Mouse (Mus musculus): Measurements from ENCODE around the gene Tpm4. TPM values are rescaled to one million over a fixed set of nuclear protein-coding genes. Genes with fewer than 3 reads are reported as not detected.

The Tpm4 gene
- polyA plus RNA-seq, 1 experiment from 2014 or later = 927 TPM

- no peaks in the 10 kb centered on the region for H3K9me3 ChIP-seq (ENCODE audit: control insufficient read depth, low read length)
- no peaks in the 10 kb centered on the region for H3K27me3 ChIP-seq (ENCODE audit: control insufficient read depth, insufficient read depth, low read depth, low read length)
- H3K4me3 ChIP-seq (ENCODE audit: low read length) = no peak overlapping the region
- H3K4me2 ChIP-seq (ENCODE audit: low read depth, low read length) = no peak overlapping the region
- H3K36me3 ChIP-seq (ENCODE audit: control insufficient read depth, insufficient read depth, low read length) = peaks cover 76% of the 10 kb centered on the region
- H3K9ac ChIP-seq (ENCODE audit: low read length) = no peak overlapping the region
- no peaks in the 10 kb centered on the region for H3K4me1 ChIP-seq (replicated peaks; ENCODE audit: control insufficient read depth, insufficient read depth, low read length)
- no peak for ATAC-seq (ENCODE audit: low read depth)
- 71% methylated on average over 2 of the region's 2 CpGs for WGBS
- H3K27ac ChIP-seq (ENCODE audit: low read length) = no peak overlapping the region
Observed at GRCm38 (mm10) chr8:72147266-72147665, 12.5 kb downstream of the Tpm4 start.

GRCm38 (mm10) chr8:72149056-72149455 is 14.3 kb downstream of the Tpm4 start:
- Histone ChIP-seq H3K9me3 (ENCODE audit: control insufficient read depth, low read length) (no peaks in the 10 kb centered on the region), H3K9ac (ENCODE audit: low read length) (no peak overlapping the region)
- WGBS = 76% methylated on average over 1 of the region's 1 CpGs

GRCm38 (mm10) chr8:72151418-72152078 is 16.8 kb downstream of the Tpm4 start:
- Histone ChIP-seq H3K27me3 (ENCODE audit: control insufficient read depth, insufficient read depth, low read depth, low read length) (no peaks in the 10 kb centered on the region), H3K9ac (ENCODE audit: low read length) (no peak overlapping the region), H3K9me3 (ENCODE audit: control insufficient read depth, low read length) (no peaks in the 10 kb centered on the region), H3K4me2 (ENCODE audit: low read depth, low read length) (no peak overlapping the region), H3K27ac (ENCODE audit: low read length) (no peak overlapping the region), H3K36me3 (ENCODE audit: control insufficient read depth, insufficient read depth, low read length) (peaks cover 52% of the 10 kb centered on the region), H3K4me3 (ENCODE audit: low read length) (no peak overlapping the region), H3K4me1 (replicated peaks; ENCODE audit: control insufficient read depth, insufficient read depth, low read length) (no peaks in the 10 kb centered on the region)
- 69% methylated on average over 3 of the region's 3 CpGs for whole genome bisulfite sequencing
- ATAC-seq (ENCODE audit: low read depth) = no peak

More at GRCm38 (mm10) chr8:72149056-72149455, 14.3 kb downstream of the Tpm4 start:
- Histone ChIP-seq H3K4me3 (ENCODE audit: low read length) (no peak overlapping the region), H3K36me3 (ENCODE audit: control insufficient read depth, insufficient read depth, low read length) (peaks cover 70% of the 10 kb centered on the region), H3K27me3 (ENCODE audit: control insufficient read depth, insufficient read depth, low read depth, low read length) (no peaks in the 10 kb centered on the region), H3K4me1 (replicated peaks; ENCODE audit: control insufficient read depth, insufficient read depth, low read length) (no peaks in the 10 kb centered on the region), H3K4me2 (ENCODE audit: low read depth, low read length) (no peak overlapping the region), H3K27ac (ENCODE audit: low read length) (no peak overlapping the region)
- no peak for ATAC-seq (ENCODE audit: low read depth)

DNA sequence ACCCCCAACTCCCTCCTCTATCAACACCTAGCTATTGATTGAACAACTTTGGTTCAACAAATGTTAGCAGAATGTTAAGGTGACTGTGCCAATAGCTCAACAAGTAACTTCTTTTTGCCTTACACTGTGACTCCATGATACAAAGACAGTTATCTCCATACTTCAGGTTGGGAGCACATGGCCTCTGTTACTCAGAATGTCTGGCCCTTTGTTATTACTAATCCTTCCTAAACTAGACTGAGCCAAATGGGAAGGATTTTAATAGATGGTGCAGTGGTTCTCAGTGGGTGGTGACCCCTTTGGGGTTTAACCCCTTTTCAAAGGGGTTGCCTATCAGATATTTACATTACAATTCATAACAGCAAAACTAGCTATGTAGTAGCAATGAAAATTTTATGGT is 18.6 kb downstream of the Tpm4 start:
- peaks cover 36% of the 10 kb centered on the region for H3K36me3 ChIP-seq (ENCODE audit: control insufficient read depth, insufficient read depth, low read length)
- no peak overlapping the region for H3K27ac ChIP-seq (ENCODE audit: low read length)
- H3K4me3 ChIP-seq (ENCODE audit: low read length) = no peak overlapping the region
- no peak overlapping the region for H3K9ac ChIP-seq (ENCODE audit: low read length)
- H3K4me1 ChIP-seq (replicated peaks; ENCODE audit: control insufficient read depth, insufficient read depth, low read length) = no peaks in the 10 kb centered on the region
- no peaks in the 10 kb centered on the region for H3K9me3 ChIP-seq (ENCODE audit: control insufficient read depth, low read length)
- no peaks in the 10 kb centered on the region for H3K27me3 ChIP-seq (ENCODE audit: control insufficient read depth, insufficient read depth, low read depth, low read length)
- no peak for ATAC-seq (ENCODE audit: low read depth)
- H3K4me2 ChIP-seq (ENCODE audit: low read depth, low read length) = no peak overlapping the region

DNA sequence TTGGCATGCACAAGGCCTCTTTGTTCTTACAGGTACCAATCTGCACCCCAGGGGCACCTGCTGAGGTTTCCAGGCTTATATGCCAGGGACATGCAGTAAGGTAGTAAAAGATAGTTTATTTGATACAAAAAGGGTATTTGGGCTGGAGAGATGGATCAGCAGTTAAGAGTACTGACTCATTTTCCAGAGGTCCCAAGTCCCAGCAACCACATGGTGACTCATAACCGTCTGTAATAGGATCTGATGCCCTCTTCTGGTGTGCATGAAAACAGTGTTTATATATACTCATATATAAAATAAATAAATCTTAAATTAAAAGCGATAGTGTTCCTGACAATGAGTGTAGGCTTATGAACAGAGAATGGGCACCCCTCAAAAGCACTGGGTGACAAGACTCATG is 23.3 kb downstream of the Tpm4 start:
- WGBS = 53% methylated on average over 2 of the region's 2 CpGs

DNA sequence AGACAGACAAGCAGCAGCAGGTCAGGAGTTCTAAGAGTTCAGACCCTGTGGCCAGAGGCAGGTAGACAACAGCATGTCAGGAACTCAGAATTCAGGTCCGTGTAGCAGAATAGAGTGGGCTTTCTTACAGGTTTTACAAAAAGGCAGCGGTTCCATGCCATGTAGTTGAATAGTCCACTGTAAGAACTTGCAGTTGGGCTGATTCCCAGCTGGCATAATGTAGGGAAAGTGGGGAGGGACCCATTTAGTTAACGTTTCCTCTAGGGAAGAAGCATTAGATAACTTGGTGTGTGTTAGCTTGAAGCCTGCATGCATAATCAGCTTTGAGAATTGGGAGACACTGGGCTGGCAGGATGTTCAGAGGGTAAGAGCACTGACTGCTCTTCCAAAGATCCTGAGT is 24.0 kb downstream of the Tpm4 start:
- Histone ChIP-seq H3K9me3 (ENCODE audit: control insufficient read depth, low read length) (no peaks in the 10 kb centered on the region), H3K4me1 (replicated peaks; ENCODE audit: control insufficient read depth, insufficient read depth, low read length) (peaks cover 12% of the 10 kb centered on the region), H3K27ac (ENCODE audit: low read length) (no peak overlapping the region), H3K4me2 (ENCODE audit: low read depth, low read length) (no peak overlapping the region), H3K27me3 (ENCODE audit: control insufficient read depth, insufficient read depth, low read depth, low read length) (no peaks in the 10 kb centered on the region), H3K9ac (ENCODE audit: low read length) (no peak overlapping the region), H3K36me3 (ENCODE audit: control insufficient read depth, insufficient read depth, low read length) (peaks cover 2% of the 10 kb centered on the region; the same call in 1 of the 2 replicates), H3K4me3 (ENCODE audit: low read length) (no peak overlapping the region)
- ATAC-seq (ENCODE audit: low read depth) = no peak
- WGBS = 76% methylated on average over 3 of the region's 3 CpGs

More for the DNA sequence above, 23.3 kb downstream of the Tpm4 start:
- no peak overlapping the region for H3K4me2 ChIP-seq (ENCODE audit: low read depth, low read length)
- no peaks in the 10 kb centered on the region for H3K27me3 ChIP-seq (ENCODE audit: control insufficient read depth, insufficient read depth, low read depth, low read length)
- no peaks in the 10 kb centered on the region for H3K9me3 ChIP-seq (ENCODE audit: control insufficient read depth, low read length)
- peaks cover 9% of the 10 kb centered on the region; the same call in 1 of the 2 replicates for H3K36me3 ChIP-seq (ENCODE audit: control insufficient read depth, insufficient read depth, low read length)
- no peak for ATAC-seq (ENCODE audit: low read depth)
- H3K4me3 ChIP-seq (ENCODE audit: low read length) = no peak overlapping the region
- peaks cover 12% of the 10 kb centered on the region for H3K4me1 ChIP-seq (replicated peaks; ENCODE audit: control insufficient read depth, insufficient read depth, low read length)
- no peak overlapping the region for H3K27ac ChIP-seq (ENCODE audit: low read length)
- no peak overlapping the region for H3K9ac ChIP-seq (ENCODE audit: low read length)

- Histone ChIP-seq H3K27me3 (ENCODE audit: control insufficient read depth, insufficient read depth, low read depth, low read length) (no peaks in the 10 kb centered on the region), H3K9me3 (ENCODE audit: control insufficient read depth, low read length) (no peaks in the 10 kb centered on the region), H3K4me3 (ENCODE audit: low read length) (peak overlapping the region; percentile 53), H3K4me1 (replicated peaks; ENCODE audit: control insufficient read depth, insufficient read depth, low read length) (peaks cover 12% of the 10 kb centered on the region), H3K9ac (ENCODE audit: low read length) (peak overlapping the region; percentile 68), H3K36me3 (ENCODE audit: control insufficient read depth, insufficient read depth, low read length) (peaks cover 5% of the 10 kb centered on the region; the same call in 1 of the 2 replicates), H3K4me2 (ENCODE audit: low read depth, low read length) (peak overlapping the region; percentile 82), H3K27ac (ENCODE audit: low read length) (no peak overlapping the region; the same call in 1 of the 2 replicates)
- no peak for ATAC-seq (ENCODE audit: low read depth)
- 65% methylated on average over 3 of the region's 3 CpGs for WGBS
Observed at GRCm38 (mm10) chr8:72160007-72160406, 25.2 kb downstream of the Tpm4 start.

GRCm38 (mm10) chr8:72160707-72161697 is 26.2 kb downstream of the Tpm4 start, which contains the start of gene Rab8a:
Gene Rab8a (plus strand): TSS chr8:72161200.
- Histone ChIP-seq H3K4me1 (replicated peaks; ENCODE audit: control insufficient read depth, insufficient read depth, low read length) (peaks cover 12% of the 10 kb centered on the region), H3K9me3 (ENCODE audit: control insufficient read depth, low read length) (no peaks in the 10 kb centered on the region), H3K9ac (ENCODE audit: low read length) (peak within 1 kb of the TSS; percentile 98), H3K36me3 (ENCODE audit: control insufficient read depth, insufficient read depth, low read length) (peaks cover 5% of the 10 kb centered on the region), H3K27ac (ENCODE audit: low read length) (peak within 1 kb of the TSS; percentile 78), H3K27me3 (ENCODE audit: control insufficient read depth, insufficient read depth, low read depth, low read length) (no peaks in the 10 kb centered on the region), H3K4me3 (ENCODE audit: low read length) (peak within 1 kb of the TSS; percentile 95), H3K4me2 (ENCODE audit: low read depth, low read length) (peak within 1 kb of the TSS; percentile 87)
- under 1% methylated on average over 82 of the region's 82 CpGs for WGBS
- peak; percentile 99 for ATAC-seq (ENCODE audit: low read depth)

- Histone ChIP-seq H3K4me2 (ENCODE audit: low read depth, low read length) (peak overlapping the region; percentile 87; the same call in 1 of the 2 replicates), H3K36me3 (ENCODE audit: control insufficient read depth, insufficient read depth, low read length) (peaks cover 5% of the 10 kb centered on the region), H3K27me3 (ENCODE audit: control insufficient read depth, insufficient read depth, low read depth, low read length) (no peaks in the 10 kb centered on the region), H3K9me3 (ENCODE audit: control insufficient read depth, low read length) (no peaks in the 10 kb centered on the region), H3K9ac (ENCODE audit: low read length) (no peak overlapping the region), H3K4me1 (replicated peaks; ENCODE audit: control insufficient read depth, insufficient read depth, low read length) (peaks cover 12% of the 10 kb centered on the region), H3K27ac (ENCODE audit: low read length) (no peak overlapping the region), H3K4me3 (ENCODE audit: low read length) (no peak overlapping the region)
- ATAC-seq (ENCODE audit: low read depth) = no peak
Observed at GRCm38 (mm10) chr8:72162821-72163220, 28.0 kb downstream of the Tpm4 start.

Data from lung, embryonic 16.5 days (tissue).